Mouse (Mus musculus) embryonic facial prominence, embryonic 10.5 days (tissue): ENCODE results near the gene Lpp. TPM values are rescaled to one million over a fixed set of nuclear protein-coding genes. Genes with fewer than 3 reads are reported as not detected.

Experiments used
- DNase-seq: peaks from one replicate; pipeline ENCODE4 v3.0.0-alpha.2; 2017; ENCODE audit warnings: low spot score
- H3K27ac ChIP-seq: fragments of 300-500 bp; sonication (generic); replicated peaks from 2 replicates; pipeline ENCODE4 v1.5.1; 2016; ENCODE audit warnings: mild to moderate bottlenecking
- H3K27me3 ChIP-seq: fragments of 300-500 bp; sonication (generic); replicated peaks from 2 replicates; pipeline ENCODE4 v1.6.1; 2016; ENCODE audit warnings: low read depth, mild to moderate bottlenecking; ENCODE audit not compliant: poor library complexity, severe bottlenecking
- H3K36me3 ChIP-seq: fragments of 300-500 bp; sonication (generic); replicated peaks from 2 replicates; pipeline ENCODE4 v1.6.1; 2016; ENCODE audit warnings: mild to moderate bottlenecking, moderate library complexity
- H3K4me1 ChIP-seq: fragments of 300-500 bp; sonication (generic); 2 replicates; pipeline ENCODE4 v1.6.1; 2016
- H3K4me3 ChIP-seq: fragments of 300-500 bp; sonication (generic); 2 replicates; pipeline ENCODE4 v1.5.1; 2016; ENCODE audit warnings: mild to moderate bottlenecking, moderate library complexity
- H3K9me3 ChIP-seq: fragments of 300-500 bp; sonication (generic); 2 replicates; pipeline ENCODE4 v1.6.1; 2016; ENCODE audit warnings: mild to moderate bottlenecking
- WGBS: fragments of 180-500 bp; shearing (Covaris S2); methylation state at CpG from one replicate; pipeline ENCODE4 v1.1.7; 2016; 5-methylcytosine and 5-hydroxymethylcytosine counted together
- polyA plus RNA-seq: library from polyadenylated mRNA; unstranded; fragments of >200 nt; fragmentation: Nextera tagmentation; extraction: Ambion mirVana; gene quantifications from 2 replicates; pipeline ENCODE4 v1.2.1, GENCODE M21; 2016

Lpp gene
- polyA plus RNA-seq, 1 experiment from 2014 or later: 43.5 TPM

GRCm38 (mm10) chr16:24443555-24443954 lies 50.2 kb downstream of the Lpp start:
- no peaks in the 10 kb centered on the region for H3K27me3 ChIP-seq
- no peak overlapping the region for H3K4me3 ChIP-seq
- whole genome bisulfite sequencing: 55% methylated on average over 5 of the region's 5 CpGs
- DNase-seq: no peak
- no peaks in the 10 kb centered on the region for H3K9me3 ChIP-seq
- H3K27ac ChIP-seq: peak overlapping the region; percentile 66
- H3K36me3 ChIP-seq: peaks cover 10% of the 10 kb centered on the region
- H3K4me1 ChIP-seq: peaks cover 63% of the 10 kb centered on the region

DNA sequence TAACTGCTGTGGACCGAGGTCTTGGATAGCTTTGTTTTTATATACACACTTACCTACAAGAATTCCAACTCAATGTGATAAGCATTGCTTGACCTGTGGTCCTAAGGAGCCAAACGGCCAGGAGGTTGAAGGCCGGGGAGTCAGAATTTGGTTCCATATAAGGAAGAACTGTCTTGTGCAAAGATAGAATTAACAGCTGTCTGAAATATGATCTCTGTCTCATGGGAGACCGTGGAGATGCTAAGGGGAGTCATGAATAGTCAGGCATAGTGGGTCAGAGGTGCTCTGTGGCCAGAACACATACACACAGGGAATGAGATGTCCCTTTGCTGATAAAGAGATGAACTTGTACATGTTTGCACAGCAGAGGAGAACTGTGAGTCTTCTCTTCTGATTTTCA lies 51.5 kb downstream of the Lpp start:
- Histone ChIP-seq H3K27ac (no peak overlapping the region), H3K9me3 (no peaks in the 10 kb centered on the region), H3K4me3 (no peak overlapping the region), H3K36me3 (peaks cover 10% of the 10 kb centered on the region), H3K4me1 (peaks cover 63% of the 10 kb centered on the region), H3K27me3 (no peaks in the 10 kb centered on the region)
- no peak for DNase-seq
- 64% methylated on average over 4 of the region's 4 CpGs for WGBS

DNA sequence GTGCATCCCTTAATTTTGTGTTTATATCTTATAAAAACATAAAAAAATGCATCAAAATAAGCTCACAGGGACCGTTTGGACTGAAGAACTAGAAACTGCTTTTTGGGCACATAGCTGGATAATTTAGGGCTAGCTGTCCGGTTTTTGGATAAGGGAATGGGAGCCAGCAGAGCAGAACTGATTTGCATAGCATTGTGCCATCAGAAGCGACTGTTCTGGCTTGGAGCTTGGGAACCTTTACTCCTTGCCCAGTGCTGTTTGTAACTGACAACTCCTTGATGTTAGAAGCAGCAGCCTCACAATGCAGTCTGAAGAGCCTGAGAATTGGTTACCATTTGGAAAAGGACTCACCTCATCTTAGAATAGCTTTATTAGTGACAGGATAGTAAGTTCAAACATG lies 52.2 kb downstream of the Lpp start:
- no peaks in the 10 kb centered on the region for H3K9me3 ChIP-seq
- H3K27ac ChIP-seq: no peak overlapping the region
- H3K4me3 ChIP-seq: no peak overlapping the region
- no peak for DNase-seq
- no peaks in the 10 kb centered on the region for H3K27me3 ChIP-seq
- peaks cover 67% of the 10 kb centered on the region for H3K4me1 ChIP-seq
- peaks cover 10% of the 10 kb centered on the region for H3K36me3 ChIP-seq
- WGBS: 75% methylated on average over 3 of the region's 3 CpGs

DNA sequence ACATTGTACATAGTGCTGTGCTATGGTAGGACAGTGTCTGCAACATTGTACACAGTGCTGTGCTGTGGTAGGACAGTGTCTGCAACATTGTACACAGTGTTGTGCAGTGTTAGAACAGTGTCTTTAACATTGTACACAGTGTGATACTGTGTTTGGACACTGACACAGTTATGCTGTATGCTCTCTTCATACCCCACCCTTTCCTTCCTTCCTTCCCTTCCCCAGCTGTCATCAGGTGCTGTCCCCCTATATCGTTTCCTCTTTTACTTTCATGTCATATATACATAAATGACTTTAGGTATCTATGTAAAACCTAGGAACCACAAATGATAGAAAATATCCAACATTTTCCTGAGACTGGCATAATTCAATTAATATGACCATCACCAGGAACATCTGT lies 53.1 kb downstream of the Lpp start:
- no peak for DNase-seq
- H3K4me1 ChIP-seq: peaks cover 64% of the 10 kb centered on the region
- H3K9me3 ChIP-seq: no peaks in the 10 kb centered on the region
- no peak overlapping the region for H3K4me3 ChIP-seq
- 86% methylated on average over 1 of the region's 1 CpGs for WGBS
- no peaks in the 10 kb centered on the region for H3K27me3 ChIP-seq
- H3K36me3 ChIP-seq: peaks cover 10% of the 10 kb centered on the region
- H3K27ac ChIP-seq: no peak overlapping the region

DNA sequence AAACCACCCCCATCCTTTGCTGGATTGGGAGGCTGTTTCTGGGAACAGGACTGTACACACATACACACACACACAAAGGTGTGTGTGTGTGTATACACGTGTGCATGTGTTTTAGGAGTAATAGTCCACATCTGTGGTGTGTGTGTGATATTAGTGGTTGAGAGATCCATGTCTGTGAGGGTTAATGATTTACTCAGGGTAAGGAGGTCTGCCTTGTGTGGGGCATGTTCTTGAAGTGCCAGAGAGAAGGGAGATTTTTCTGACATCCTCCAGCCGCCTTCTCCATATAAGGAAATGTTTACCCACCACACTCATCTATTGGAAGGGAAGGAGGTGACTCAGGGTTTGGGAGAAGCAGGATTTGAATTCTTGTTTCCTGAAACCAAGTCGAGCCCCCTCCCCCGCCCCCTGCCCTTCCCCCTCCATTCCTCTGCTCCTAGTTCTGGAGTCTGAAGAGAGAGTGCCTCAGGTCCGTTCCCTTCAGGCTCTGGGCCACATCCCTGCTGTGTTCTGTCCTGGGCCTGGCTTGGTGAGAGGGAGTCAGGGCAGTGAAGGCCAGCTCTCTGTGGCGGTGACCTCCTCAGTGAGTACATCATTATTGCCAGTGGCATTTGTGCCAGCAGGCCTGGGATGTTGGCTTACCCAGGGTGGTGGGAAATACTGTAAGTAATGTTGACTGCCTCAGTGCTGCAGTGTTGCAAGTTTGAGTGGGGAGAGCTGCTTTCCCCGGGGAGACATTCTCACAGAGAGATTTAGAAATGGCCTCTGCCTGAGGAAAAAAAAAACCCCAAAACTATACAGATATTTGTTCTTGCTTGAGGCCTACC lies 54.6 kb downstream of the Lpp start:
- WGBS: 45% methylated on average over 7 of the region's 7 CpGs
- DNase-seq: peak; percentile 44
- H3K27ac ChIP-seq: peak overlapping the region; percentile 78

GRCm38 (mm10) chr16:24448493-24448845 lies 55.2 kb downstream of the Lpp start:
- no peaks in the 10 kb centered on the region for H3K9me3 ChIP-seq
- H3K27me3 ChIP-seq: no peaks in the 10 kb centered on the region
- peaks cover 10% of the 10 kb centered on the region for H3K36me3 ChIP-seq
- 65% methylated on average over 2 of the region's 2 CpGs for WGBS
- H3K4me3 ChIP-seq: no peak overlapping the region
- peak overlapping the region; percentile 78; the same call in 1 of the 2 replicates for H3K27ac ChIP-seq
- DNase-seq: no peak
- peaks cover 68% of the 10 kb centered on the region for H3K4me1 ChIP-seq

More for the DNA sequence above, 54.6 kb downstream of the Lpp start:
- Histone ChIP-seq H3K9me3 (no peaks in the 10 kb centered on the region), H3K36me3 (peaks cover 10% of the 10 kb centered on the region), H3K4me3 (no peak overlapping the region), H3K4me1 (peaks cover 68% of the 10 kb centered on the region), H3K27me3 (no peaks in the 10 kb centered on the region)

DNA sequence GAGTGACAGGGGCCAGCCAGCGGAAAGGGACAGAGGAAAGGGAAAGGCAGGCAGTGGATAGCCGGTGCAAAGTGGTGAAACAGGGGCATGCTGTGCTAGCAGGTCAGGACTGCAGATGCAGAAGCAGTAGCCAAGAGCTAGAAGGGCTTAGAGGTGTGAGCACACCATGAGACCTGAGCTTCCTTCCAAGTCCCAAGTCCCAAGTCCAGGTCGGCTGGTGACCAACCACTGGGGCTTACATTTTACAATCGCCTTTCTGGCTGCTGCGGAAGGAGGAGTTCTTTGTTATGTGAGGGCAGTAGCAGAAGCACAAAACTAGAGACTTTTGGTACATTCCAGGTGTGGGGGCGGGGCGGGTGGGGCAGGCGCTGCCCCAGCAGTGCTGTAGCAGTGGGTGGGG lies 56.5 kb downstream of the Lpp start:
- Histone ChIP-seq H3K4me3 (no peak overlapping the region), H3K4me1 (peaks cover 67% of the 10 kb centered on the region), H3K36me3 (peaks cover 10% of the 10 kb centered on the region), H3K27me3 (no peaks in the 10 kb centered on the region), H3K9me3 (no peaks in the 10 kb centered on the region), H3K27ac (peak overlapping the region; percentile 74)
- 25% methylated on average over 8 of the region's 8 CpGs for WGBS
- no peak for DNase-seq

DNA sequence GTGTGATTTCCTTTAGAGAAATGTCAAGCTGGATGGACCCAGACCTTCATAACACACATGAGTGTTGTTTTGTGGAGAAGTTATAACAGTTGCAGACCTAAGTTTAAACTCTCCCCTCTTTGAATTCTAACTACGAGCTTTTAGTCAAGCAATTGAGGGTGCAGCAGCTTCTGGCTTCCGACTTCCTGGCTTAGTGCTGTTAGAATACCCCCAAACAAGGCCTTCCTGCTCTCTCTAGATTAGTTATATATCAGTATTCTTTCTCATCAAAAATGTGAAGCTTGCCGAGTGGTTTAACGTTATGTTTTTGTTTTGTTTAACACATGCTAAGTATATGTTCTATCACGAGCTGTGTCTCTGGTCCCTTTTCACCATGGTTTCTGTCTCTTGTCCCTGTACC lies 56.9 kb downstream of the Lpp start:
- WGBS: 67% methylated on average over 5 of the region's 5 CpGs
- H3K27ac ChIP-seq: peak overlapping the region; percentile 74; the same call in 1 of the 2 replicates

DNA sequence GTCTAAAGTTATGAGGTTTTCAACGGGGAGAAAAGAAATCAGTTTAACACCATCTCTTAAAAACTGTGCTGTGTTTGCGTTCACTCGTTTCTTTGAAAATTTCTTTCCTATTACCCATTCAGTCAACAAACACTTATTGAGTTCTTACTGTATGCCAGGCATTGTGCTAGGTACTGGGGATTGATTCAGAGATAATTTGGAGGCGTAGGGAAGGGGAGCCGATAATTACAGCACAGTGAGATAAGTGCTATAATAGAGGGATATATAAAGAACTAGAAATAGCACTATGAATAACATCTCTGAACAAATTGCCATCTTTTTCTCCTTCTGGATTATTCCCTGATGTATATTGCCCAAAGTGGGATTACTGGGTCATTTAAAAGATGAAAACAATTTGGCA lies 57.8 kb downstream of the Lpp start:
- Histone ChIP-seq H3K36me3 (peaks cover 4% of the 10 kb centered on the region), H3K27ac (no peak overlapping the region), H3K27me3 (no peaks in the 10 kb centered on the region), H3K4me3 (no peak overlapping the region), H3K4me1 (peaks cover 78% of the 10 kb centered on the region), H3K9me3 (no peaks in the 10 kb centered on the region)
- WGBS: 85% methylated on average over 5 of the region's 5 CpGs
- no peak for DNase-seq

More for the DNA sequence above, 56.9 kb downstream of the Lpp start:
- H3K4me1 ChIP-seq: peaks cover 70% of the 10 kb centered on the region
- no peak overlapping the region for H3K4me3 ChIP-seq
- peaks cover 10% of the 10 kb centered on the region for H3K36me3 ChIP-seq
- DNase-seq: no peak
- H3K9me3 ChIP-seq: no peaks in the 10 kb centered on the region
- H3K27me3 ChIP-seq: no peaks in the 10 kb centered on the region

DNA sequence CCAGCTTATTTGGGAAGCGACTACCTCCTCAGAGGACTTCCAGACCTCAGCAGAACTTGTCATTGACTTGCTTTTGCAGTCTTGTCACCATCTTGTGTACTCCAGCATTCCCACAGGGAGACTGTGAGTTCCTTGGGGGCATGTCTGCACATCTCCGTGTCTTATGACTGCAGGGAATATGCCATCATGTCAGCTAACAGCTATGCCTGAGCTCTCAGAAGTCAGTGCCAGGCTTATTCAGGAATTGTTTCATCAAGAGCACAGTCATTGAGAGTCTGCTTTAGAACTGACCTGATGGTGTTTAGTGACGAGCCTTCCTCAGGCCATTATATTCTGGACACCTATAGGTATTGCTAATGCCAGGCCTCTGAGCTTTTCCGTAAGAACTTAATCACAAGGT lies 60.2 kb downstream of the Lpp start:
- H3K27ac ChIP-seq: no peak overlapping the region

GRCm38 (mm10) chr16:24454493-24454892 lies 61.2 kb downstream of the Lpp start:
- peak overlapping the region; percentile 61; the same call in 1 of the 2 replicates for H3K27ac ChIP-seq

More for the DNA sequence above, 60.2 kb downstream of the Lpp start:
- peaks cover 66% of the 10 kb centered on the region for H3K4me1 ChIP-seq
- no peak for DNase-seq
- no peaks in the 10 kb centered on the region for H3K9me3 ChIP-seq
- WGBS: 85% methylated on average over 4 of the region's 4 CpGs
- no peak overlapping the region for H3K4me3 ChIP-seq
- no peaks in the 10 kb centered on the region for H3K27me3 ChIP-seq
- H3K36me3 ChIP-seq: peaks cover 16% of the 10 kb centered on the region

DNA sequence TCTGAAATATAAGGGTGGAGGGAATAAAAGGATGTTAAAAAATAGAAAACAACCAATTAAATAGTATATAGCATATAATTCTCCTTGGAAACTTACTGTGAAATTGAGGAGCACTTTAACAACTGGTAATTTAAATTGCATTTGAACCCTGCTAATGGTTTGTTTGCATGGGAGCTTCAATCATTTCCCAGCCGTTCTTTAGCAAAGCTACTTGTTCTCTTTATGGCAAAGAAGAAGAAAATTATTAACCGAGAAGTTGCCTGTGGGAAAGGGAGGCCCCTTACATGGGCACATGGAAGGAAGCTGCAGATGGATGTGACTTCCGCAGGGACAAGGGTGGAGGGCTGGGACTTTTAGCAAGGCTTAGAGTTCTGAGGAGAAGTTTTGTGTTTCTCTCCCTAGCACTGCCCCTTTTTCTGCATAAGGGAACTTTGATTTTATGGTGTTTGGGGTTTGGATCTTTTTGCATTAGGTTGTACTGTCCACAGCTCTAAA lies 62.1 kb downstream of the Lpp start:
- no peak for DNase-seq
- no peak overlapping the region for H3K27ac ChIP-seq
- no peaks in the 10 kb centered on the region for H3K27me3 ChIP-seq
- H3K36me3 ChIP-seq: peaks cover 22% of the 10 kb centered on the region
- H3K4me3 ChIP-seq: no peak overlapping the region
- H3K4me1 ChIP-seq: peaks cover 48% of the 10 kb centered on the region
- 73% methylated on average over 3 of the region's 3 CpGs for WGBS
- H3K9me3 ChIP-seq: no peaks in the 10 kb centered on the region

More at GRCm38 (mm10) chr16:24454493-24454892, 61.2 kb downstream of the Lpp start:
- Histone ChIP-seq H3K4me1 (peaks cover 58% of the 10 kb centered on the region), H3K9me3 (no peaks in the 10 kb centered on the region), H3K4me3 (no peak overlapping the region), H3K27me3 (no peaks in the 10 kb centered on the region), H3K36me3 (peaks cover 22% of the 10 kb centered on the region)
- peak; percentile 57 for DNase-seq
- 16% methylated on average over 4 of the region's 4 CpGs for WGBS

DNA sequence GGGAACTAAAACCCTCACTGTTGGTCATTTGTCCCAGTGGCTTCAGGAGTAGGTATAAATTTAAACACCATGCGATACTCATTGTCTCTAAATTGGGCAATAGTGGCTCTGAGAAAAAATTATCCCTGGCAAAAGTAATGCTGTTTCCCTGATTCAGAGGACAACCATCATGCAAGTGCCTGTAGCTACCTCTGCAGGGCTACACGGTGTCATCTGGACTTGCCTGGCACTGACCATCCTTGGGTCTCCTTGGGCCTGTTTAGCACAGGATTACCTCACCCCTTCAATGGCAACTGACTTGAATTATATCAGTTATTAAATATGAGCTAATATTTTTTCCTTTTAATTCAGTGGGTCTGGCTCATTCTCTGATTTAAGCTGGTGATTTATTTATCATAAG lies 70.5 kb downstream of the Lpp start:
- Histone ChIP-seq H3K27me3 (no peaks in the 10 kb centered on the region), H3K4me1 (peaks cover 3% of the 10 kb centered on the region; the same call in 1 of the 2 replicates), H3K9me3 (no peaks in the 10 kb centered on the region), H3K4me3 (no peak overlapping the region), H3K36me3 (peaks cover 3% of the 10 kb centered on the region), H3K27ac (no peak overlapping the region)
- WGBS: 88% methylated on average over 2 of the region's 2 CpGs
- no peak for DNase-seq
